Mouse (Mus musculus): ENCODE results near the gene Trappc1. TPM values are rescaled to one million over a fixed set of nuclear protein-coding genes. Genes with fewer than 3 reads are reported as not detected.

The Trappc1 gene
- polyA plus RNA-seq (2016; fragmentation: Nextera tagmentation; extraction: Ambion mirVana), result 165 and 191 TPM in 2 replicates

DNA sequence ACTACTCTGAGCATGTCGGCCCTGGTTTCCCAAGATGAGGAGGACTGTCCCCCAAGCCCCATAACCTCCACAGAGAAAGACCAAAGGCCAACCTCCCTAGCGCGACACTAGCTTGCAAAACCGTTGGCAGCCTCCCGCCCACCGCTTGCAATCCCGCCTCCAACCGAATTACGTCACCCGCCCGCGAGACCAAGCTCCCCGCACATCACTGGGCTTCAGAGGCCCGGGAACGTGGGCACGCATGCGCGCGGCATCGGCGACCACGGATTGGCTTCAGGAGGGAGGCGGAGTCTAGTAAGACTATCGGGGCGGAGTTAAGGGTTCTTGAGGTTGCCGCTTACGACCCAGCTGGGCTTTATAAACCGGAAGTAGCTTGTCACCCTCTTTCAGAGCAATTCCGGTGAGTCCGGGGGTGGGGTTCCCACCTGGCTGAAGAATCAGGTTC, at the start of gene Trappc1, which contains the start of gene Cntrob:
Gene Trappc1 (plus strand): TSS at position 314 of the 445 bp plus-strand sequence.
Gene Cntrob (minus strand): TSS at position 109 of the 445 bp plus-strand sequence.
- H3K4me1 ChIP-seq, result peaks cover 43% of the 10 kb centered on the region
- H3K4me3 ChIP-seq, result peak within 1 kb of the TSS; percentile 66
- peak within 1 kb of the TSS; percentile 85 for H3K9ac ChIP-seq
- peak within 1 kb of the TSS; percentile 91 for H3K27ac ChIP-seq
- peak; percentile 92 for ATAC-seq (ENCODE audit: low FRiP score)
- peak within 1 kb of the TSS; percentile 94 for H3K4me2 ChIP-seq (replicated peaks)
- under 1% methylated on average over 30 of the region's 30 CpGs for WGBS
- peaks cover 23% of the 10 kb centered on the region for H3K27me3 ChIP-seq
- H3K36me3 ChIP-seq, result peaks cover 18% of the 10 kb centered on the region
- H3K9me3 ChIP-seq (replicated peaks), result no peaks in the 10 kb centered on the region

DNA sequence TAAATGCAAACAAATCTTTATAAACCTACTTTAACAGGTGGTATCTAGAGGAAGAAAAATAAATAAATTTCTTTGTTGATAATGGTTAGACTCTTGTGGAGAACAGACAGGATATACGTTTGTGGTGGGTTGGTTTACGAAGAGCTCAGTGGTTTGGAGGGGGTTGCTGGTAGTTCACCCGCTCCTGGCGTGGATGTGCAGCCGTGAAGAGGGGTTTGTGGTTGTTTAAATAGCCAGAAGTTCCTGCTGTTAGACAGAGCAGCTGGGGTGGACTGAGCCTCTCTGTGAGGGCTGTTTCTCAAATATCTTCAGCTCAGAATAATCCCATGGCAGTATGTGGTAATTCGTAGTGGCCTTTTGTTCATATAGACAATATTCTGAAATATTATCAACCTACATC, 48.1 kb upstream of the Trappc1 start:
- H3K9ac ChIP-seq, result no peak overlapping the region
- no peak overlapping the region for H3K4me2 ChIP-seq (replicated peaks)
- no peak overlapping the region for H3K27ac ChIP-seq
- H3K9me3 ChIP-seq (replicated peaks), result no peaks in the 10 kb centered on the region
- H3K4me3 ChIP-seq, result no peak overlapping the region
- no peaks in the 10 kb centered on the region for H3K27me3 ChIP-seq
- no peaks in the 10 kb centered on the region for H3K36me3 ChIP-seq
- 81% methylated on average over 6 of the region's 6 CpGs for WGBS
- H3K4me1 ChIP-seq, result no peaks in the 10 kb centered on the region
- no peak for ATAC-seq (ENCODE audit: low FRiP score)

DNA sequence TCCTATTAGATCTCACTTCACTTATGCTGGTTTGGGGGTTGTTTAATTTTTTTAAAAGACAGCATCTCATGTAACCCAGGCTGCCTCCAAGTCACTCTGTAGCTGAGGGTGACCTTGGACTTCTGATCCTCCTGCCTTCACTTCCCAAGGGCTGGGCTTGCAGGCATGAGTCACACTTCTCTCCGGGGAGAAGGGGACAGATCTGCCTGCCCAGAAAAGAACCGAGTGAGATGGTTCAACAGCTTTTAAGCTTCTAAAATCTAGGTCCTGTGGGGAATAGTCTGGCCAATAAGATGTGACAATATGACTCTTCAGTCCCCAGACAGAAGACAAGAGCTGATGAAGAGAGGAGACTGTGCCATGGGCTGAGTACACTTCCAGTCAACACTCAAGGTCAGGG, 47.7 kb upstream of the Trappc1 start:
- Histone ChIP-seq H3K27ac (no peak overlapping the region), H3K27me3 (no peaks in the 10 kb centered on the region), H3K36me3 (no peaks in the 10 kb centered on the region), H3K9me3 (replicated peaks) (no peaks in the 10 kb centered on the region), H3K9ac (no peak overlapping the region), H3K4me1 (no peaks in the 10 kb centered on the region), H3K4me3 (no peak overlapping the region), H3K4me2 (replicated peaks) (no peak overlapping the region)
- ATAC-seq (ENCODE audit: low FRiP score), result no peak
- WGBS, result 70% methylated on average over 2 of the region's 2 CpGs

DNA sequence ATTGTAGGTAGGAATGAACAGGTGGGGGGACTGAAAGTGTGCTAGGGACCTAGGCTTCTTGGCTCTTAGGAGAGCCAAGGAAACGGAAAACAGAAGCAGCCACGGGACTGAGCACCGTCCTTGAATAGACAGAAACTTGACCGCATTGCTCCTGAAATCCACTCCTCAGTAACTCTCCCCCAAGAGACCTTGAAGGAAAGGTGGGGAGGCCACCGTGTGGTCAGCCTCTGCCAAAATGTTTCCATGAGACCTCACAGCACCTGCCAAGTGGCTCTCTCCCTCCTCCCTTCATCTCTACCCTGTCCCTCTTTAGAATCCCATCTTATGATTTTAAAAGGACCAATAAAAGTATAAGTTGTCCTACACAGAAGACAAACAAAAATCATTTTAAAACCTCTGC, 46.5 kb upstream of the Trappc1 start:
- H3K27me3 ChIP-seq, result no peaks in the 10 kb centered on the region
- WGBS, result 71% methylated on average over 5 of the region's 5 CpGs
- H3K27ac ChIP-seq, result no peak overlapping the region
- no peaks in the 10 kb centered on the region for H3K36me3 ChIP-seq
- H3K9me3 ChIP-seq (replicated peaks), result no peaks in the 10 kb centered on the region
- no peak overlapping the region for H3K4me3 ChIP-seq
- no peak overlapping the region for H3K9ac ChIP-seq
- no peaks in the 10 kb centered on the region for H3K4me1 ChIP-seq
- ATAC-seq (ENCODE audit: low FRiP score), result no peak
- no peak overlapping the region for H3K4me2 ChIP-seq (replicated peaks)

DNA sequence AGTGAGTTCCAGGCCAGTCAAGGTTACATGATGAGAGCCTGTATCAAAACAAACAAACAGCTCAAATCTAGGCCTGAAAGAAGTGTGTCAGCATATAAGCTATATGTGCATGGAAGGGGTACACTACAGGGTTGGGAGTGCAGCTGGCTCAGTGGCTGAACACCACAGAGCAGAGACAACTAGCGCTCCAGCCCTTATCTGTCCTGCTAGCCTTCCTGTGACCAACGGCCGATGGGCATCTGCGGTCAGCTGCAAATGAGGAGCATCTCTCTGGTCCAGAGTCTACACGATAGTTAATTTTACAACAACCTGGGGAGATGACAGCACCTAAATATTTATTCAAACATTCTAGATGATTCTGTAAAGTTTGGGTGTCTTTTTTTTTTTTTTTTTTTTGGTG, 32.7 kb upstream of the Trappc1 start:
- H3K27me3 ChIP-seq, result no peaks in the 10 kb centered on the region
- H3K9me3 ChIP-seq (replicated peaks), result no peaks in the 10 kb centered on the region
- H3K4me2 ChIP-seq (replicated peaks), result no peak overlapping the region
- 92% methylated on average over 5 of the region's 5 CpGs for WGBS
- no peak for ATAC-seq (ENCODE audit: low FRiP score)
- H3K9ac ChIP-seq, result no peak overlapping the region
- H3K4me1 ChIP-seq, result no peaks in the 10 kb centered on the region
- no peak overlapping the region for H3K27ac ChIP-seq
- H3K4me3 ChIP-seq, result no peak overlapping the region
- H3K36me3 ChIP-seq, result peaks cover 5% of the 10 kb centered on the region; the same call in 1 of the 2 replicates

DNA sequence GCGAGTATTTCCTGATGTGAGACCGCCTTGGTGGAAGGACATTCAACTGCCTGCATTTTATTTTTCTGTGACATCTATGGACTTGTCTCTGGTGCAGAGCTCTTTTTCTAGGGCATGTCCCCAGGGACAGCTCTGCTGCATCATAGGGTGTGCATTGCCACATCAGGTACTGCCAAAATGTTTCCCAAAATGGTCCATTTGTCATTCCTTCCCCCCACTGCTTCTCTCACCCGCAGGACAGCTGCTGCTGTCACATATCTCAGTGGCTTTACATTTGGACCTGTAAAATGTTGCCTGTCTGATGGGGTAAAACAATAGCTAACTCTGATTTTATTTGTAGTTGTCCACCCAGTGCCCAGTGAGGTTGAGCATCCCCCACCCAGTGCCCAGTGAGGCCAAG, 28.5 kb upstream of the Trappc1 start:
- no peaks in the 10 kb centered on the region for H3K4me1 ChIP-seq
- H3K4me2 ChIP-seq (replicated peaks), result no peak overlapping the region
- no peak for ATAC-seq (ENCODE audit: low FRiP score)
- no peak overlapping the region for H3K9ac ChIP-seq
- H3K27ac ChIP-seq, result no peak overlapping the region
- WGBS, result 92% methylated on average over 3 of the region's 3 CpGs
- H3K4me3 ChIP-seq, result no peak overlapping the region
- no peaks in the 10 kb centered on the region for H3K9me3 ChIP-seq (replicated peaks)
- H3K27me3 ChIP-seq, result no peaks in the 10 kb centered on the region
- H3K36me3 ChIP-seq, result peaks cover 26% of the 10 kb centered on the region

DNA sequence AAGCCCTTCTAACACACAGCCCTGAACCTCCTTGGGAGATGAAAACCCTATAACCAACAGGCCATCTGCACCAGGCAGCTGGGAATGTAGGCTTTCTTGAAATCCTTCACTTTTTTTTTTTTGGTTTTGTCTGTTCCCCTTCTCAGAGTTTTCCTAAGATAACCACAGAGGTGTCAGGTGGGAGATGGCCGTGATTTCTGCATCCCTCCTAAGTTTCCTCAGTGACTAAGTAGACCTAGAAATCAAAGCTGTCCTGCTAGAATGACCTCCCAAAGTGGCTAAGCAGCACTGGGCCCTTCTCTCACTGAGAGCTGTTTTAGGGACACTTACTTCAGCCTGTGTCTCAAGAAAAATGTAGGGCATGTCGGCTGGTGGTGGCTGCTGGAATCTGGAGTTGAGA, 26.0 kb upstream of the Trappc1 start:
- Histone ChIP-seq H3K27me3 (no peaks in the 10 kb centered on the region), H3K36me3 (peaks cover 46% of the 10 kb centered on the region), H3K4me3 (no peak overlapping the region), H3K4me1 (no peaks in the 10 kb centered on the region), H3K27ac (no peak overlapping the region), H3K9ac (no peak overlapping the region), H3K4me2 (replicated peaks) (no peak overlapping the region), H3K9me3 (replicated peaks) (no peaks in the 10 kb centered on the region)
- ATAC-seq (ENCODE audit: low FRiP score), result no peak
- WGBS, result 88% methylated on average over 2 of the region's 2 CpGs

DNA sequence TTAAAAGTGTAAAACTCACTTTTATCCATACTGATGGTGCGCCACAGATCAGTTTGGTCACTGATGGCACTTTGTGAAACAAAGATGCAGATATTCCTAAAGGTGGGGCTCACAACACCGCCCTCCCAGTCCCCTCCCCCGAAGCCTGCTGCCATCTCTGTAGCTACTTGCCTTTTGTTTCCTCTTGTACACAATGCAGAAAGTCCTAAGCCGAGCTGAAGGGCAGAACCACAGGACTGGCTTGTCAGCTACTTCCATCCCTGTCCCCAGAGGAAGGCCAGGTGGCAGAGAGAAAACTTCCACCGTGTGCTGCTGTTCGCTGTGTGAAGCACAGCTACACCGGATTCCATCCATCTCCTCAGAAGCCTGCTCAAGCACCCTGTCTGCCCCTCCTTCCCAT, 25.5 kb upstream of the Trappc1 start:
- no peak overlapping the region for H3K27ac ChIP-seq
- H3K4me2 ChIP-seq (replicated peaks), result no peak overlapping the region
- no peak overlapping the region for H3K4me3 ChIP-seq
- H3K27me3 ChIP-seq, result no peaks in the 10 kb centered on the region
- no peak for ATAC-seq (ENCODE audit: low FRiP score)
- no peaks in the 10 kb centered on the region for H3K4me1 ChIP-seq
- WGBS, result 74% methylated on average over 7 of the region's 7 CpGs
- no peak overlapping the region for H3K9ac ChIP-seq
- peaks cover 50% of the 10 kb centered on the region for H3K36me3 ChIP-seq
- no peaks in the 10 kb centered on the region for H3K9me3 ChIP-seq (replicated peaks)

DNA sequence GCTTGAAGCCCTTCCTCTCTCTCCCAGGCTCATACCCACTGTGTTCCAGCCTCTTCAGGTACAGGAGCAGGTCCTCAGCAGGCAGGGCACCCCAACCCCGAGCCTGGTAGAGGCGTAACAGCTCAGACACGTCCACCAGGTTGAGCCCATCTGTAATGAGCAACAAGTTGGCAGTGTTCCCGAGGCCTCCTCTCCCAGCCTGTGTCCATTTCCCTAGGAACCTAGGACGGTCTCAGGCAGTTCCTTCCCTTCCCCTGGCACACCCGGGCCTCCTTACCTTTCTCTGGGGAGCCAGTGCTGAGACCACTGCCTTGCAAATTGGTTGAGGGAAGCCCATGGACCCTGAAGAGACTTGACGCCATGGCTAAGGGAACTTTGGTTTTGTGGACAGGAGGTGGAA, 21.0 kb upstream of the Trappc1 start:
- Histone ChIP-seq H3K4me1 (no peaks in the 10 kb centered on the region), H3K4me3 (no peak overlapping the region), H3K9me3 (replicated peaks) (no peaks in the 10 kb centered on the region), H3K36me3 (peaks cover 87% of the 10 kb centered on the region), H3K4me2 (replicated peaks) (no peak overlapping the region), H3K9ac (no peak overlapping the region), H3K27me3 (no peaks in the 10 kb centered on the region), H3K27ac (no peak overlapping the region)
- no peak for ATAC-seq (ENCODE audit: low FRiP score)
- 90% methylated on average over 7 of the region's 7 CpGs for WGBS

DNA sequence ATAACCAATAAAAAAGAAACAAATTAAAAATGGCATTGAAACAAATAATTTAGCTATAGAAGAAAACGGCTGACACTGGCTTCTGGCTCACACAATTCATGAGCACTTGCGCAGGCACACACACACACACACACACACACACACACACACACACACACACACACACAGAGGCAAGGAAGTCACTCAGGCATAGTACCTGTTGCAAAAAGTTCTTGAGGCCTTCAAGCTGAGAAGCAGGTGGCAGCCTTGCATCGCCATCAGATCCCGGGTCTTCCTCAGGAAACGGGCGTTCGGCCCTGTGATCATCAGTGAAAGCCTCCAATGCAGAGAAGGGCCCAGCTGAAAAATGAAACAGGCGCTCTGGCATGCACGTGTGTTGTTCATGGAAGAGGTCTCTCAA, 18.5 kb upstream of the Trappc1 start:
- Histone ChIP-seq H3K36me3 (peaks cover 91% of the 10 kb centered on the region), H3K9me3 (replicated peaks) (no peaks in the 10 kb centered on the region), H3K9ac (no peak overlapping the region), H3K27ac (no peak overlapping the region), H3K27me3 (no peaks in the 10 kb centered on the region), H3K4me2 (replicated peaks) (no peak overlapping the region), H3K4me1 (no peaks in the 10 kb centered on the region), H3K4me3 (no peak overlapping the region)
- no peak for ATAC-seq (ENCODE audit: low FRiP score)
- 89% methylated on average over 9 of the region's 9 CpGs for WGBS

DNA sequence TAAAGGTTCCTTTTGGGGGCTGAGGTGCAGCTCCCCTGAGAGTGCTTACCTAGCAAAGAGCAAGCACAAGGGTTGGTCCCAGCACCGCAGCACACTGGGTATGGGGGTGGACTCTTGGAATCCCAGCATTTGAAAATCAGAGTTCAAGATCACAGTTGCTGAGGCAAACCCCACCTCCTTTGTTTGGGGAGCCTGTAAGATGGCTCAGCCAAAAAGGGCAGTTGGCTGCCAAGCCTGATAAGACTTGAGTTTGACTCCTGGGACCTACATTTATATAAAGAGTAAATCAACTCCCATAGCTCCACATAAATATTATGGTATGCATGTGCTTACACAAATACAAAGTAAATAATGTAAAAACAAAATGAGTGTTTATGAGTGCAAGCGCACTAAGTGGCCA, 17.7 kb upstream of the Trappc1 start:
- Histone ChIP-seq H3K36me3 (peaks cover 91% of the 10 kb centered on the region), H3K4me3 (no peak overlapping the region), H3K4me1 (no peaks in the 10 kb centered on the region), H3K27ac (no peak overlapping the region), H3K9me3 (replicated peaks) (no peaks in the 10 kb centered on the region), H3K27me3 (no peaks in the 10 kb centered on the region), H3K9ac (no peak overlapping the region), H3K4me2 (replicated peaks) (no peak overlapping the region)
- no peak for ATAC-seq (ENCODE audit: low FRiP score)
- WGBS, result 97% methylated on average over 2 of the region's 2 CpGs

DNA sequence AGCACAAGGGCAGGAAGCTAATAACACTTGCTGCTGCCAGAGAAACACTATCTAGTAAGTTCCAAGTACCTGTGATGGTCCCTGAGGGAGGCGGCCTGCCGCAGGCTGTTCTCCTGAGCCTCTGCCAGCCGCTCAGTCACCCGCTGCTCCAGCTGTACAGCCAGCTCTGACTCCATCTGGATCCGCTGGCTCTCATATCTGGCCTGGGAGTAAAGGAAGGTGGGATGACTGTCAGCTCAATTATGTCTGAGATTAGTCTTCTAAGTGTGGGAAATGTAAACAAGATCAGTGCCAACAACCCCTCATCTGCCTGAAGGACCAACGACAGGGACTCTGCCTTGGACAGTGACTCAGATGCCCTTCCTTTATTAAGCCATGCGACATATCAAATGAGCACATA, 12.5 kb upstream of the Trappc1 start:
- Histone ChIP-seq H3K36me3 (peaks cover 76% of the 10 kb centered on the region), H3K9ac (no peak overlapping the region), H3K27ac (no peak overlapping the region), H3K27me3 (no peaks in the 10 kb centered on the region), H3K9me3 (replicated peaks) (no peaks in the 10 kb centered on the region), H3K4me3 (no peak overlapping the region), H3K4me2 (replicated peaks) (no peak overlapping the region), H3K4me1 (no peaks in the 10 kb centered on the region)
- 86% methylated on average over 7 of the region's 7 CpGs for WGBS
- ATAC-seq (ENCODE audit: low FRiP score), result no peak

DNA sequence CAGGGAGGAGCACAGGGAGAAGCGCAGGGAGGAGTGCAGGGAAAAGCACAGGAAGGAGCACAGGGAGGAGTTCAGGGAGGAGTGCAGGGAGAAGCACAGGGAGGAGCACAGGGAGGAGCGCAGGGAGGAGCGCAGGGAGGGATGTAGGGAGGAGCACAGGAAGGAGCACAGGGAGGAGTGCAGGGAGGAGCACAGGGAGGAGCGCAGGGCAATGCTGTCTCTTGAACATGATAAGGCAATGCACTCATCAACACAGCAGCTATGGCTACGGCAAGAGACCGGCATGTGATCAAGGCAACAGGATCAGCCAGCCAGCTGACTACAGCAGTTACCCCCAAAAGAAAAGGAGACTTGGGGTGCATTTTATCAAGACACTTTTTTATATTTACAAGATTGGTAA, 7.4 kb upstream of the Trappc1 start:
- Histone ChIP-seq H3K27ac (no peak overlapping the region), H3K36me3 (peaks cover 53% of the 10 kb centered on the region), H3K9me3 (replicated peaks) (no peaks in the 10 kb centered on the region), H3K4me1 (peaks cover 6% of the 10 kb centered on the region; the same call in 1 of the 2 replicates), H3K4me2 (replicated peaks) (no peak overlapping the region), H3K9ac (no peak overlapping the region), H3K4me3 (no peak overlapping the region), H3K27me3 (no peaks in the 10 kb centered on the region)
- no peak for ATAC-seq (ENCODE audit: low FRiP score)
- WGBS, result 98% methylated on average over 6 of the region's 6 CpGs

Data from hindbrain, embryonic 12.5 days (tissue).